Mouse (Mus musculus): ENCODE data around the gene Mga.

- no peak for TF ChIP-seq CTCF (IDR thresholded peaks at IDR 0.05; ENCODE audit: control insufficient read depth, insufficient read depth, insufficient read length)
- no peak for TF ChIP-seq MYOG (IDR thresholded peaks at IDR 0.05; ENCODE audit: control insufficient read depth, extremely low read depth, insufficient read length)
- TF ChIP-seq CEBPB (IDR thresholded peaks at IDR 0.05; ENCODE audit: low read depth): no peak
- no peak for TF ChIP-seq USF1 (IDR thresholded peaks at IDR 0.05; ENCODE audit: low read depth)
Measured at GRCm38 (mm10) chr2:120008672-120009071, 111.6 kb downstream of the Mga start.
